Mouse (Mus musculus) ES-E14 (cell line): ENCODE measurements around the gene Cbs.

Experiments used
- CHD2 ChIP-seq: IDR thresholded peaks from 2 replicates; pipeline ENCODE4 v1.6.1; 2014; ENCODE audit warnings: mild to moderate bottlenecking, low read depth, low read length, inconsistent platforms
- HCFC1 ChIP-seq: IDR thresholded peaks from 2 replicates; pipeline ENCODE4 v1.6.1; 2012; ENCODE audit warnings: low read length, inconsistent platforms, borderline replicate concordance; ENCODE audit not compliant: insufficient read depth
- MAFK ChIP-seq: IDR thresholded peaks from 2 replicates; pipeline ENCODE4 v1.6.1; 2014; ENCODE audit warnings: mild to moderate bottlenecking, low read depth, low read length, inconsistent platforms; ENCODE audit not compliant: insufficient read depth
- ZC3H11A ChIP-seq: IDR thresholded peaks from 2 replicates; pipeline ENCODE4 v1.6.1; 2012; ENCODE audit warnings: low read depth, mild to moderate bottlenecking, inconsistent platforms, low read length, borderline replicate concordance
- ZNF384 ChIP-seq: IDR thresholded peaks from 2 replicates; pipeline ENCODE4 v1.6.1; 2012; ENCODE audit warnings: low read depth, low read length, inconsistent platforms

- no peak for TF ChIP-seq ZNF384
- no peak for TF ChIP-seq HCFC1
- TF ChIP-seq MAFK = no peak
- no peak for TF ChIP-seq CHD2
- TF ChIP-seq ZC3H11A = no peak
Measured at GRCm38 (mm10) chr17:31668306-31668705, 31.3 kb upstream of the Cbs start.
